Mouse (Mus musculus) forebrain, embryonic 11.5 days (tissue): Measurements from ENCODE around the gene Nlk. TPM values are rescaled to one million over a fixed set of nuclear protein-coding genes. Genes with fewer than 3 reads are reported as not detected.
"Not testable (repeated sequence)": the region's sequence is repeated elsewhere in the genome, so short reads cannot be mapped to it uniquely, and the experiment has no call there.

Experiments
- ATAC-seq: fragments of 200-750 bp; cut with Nextera tagmentation; replicated peaks from 2 replicates; pipeline ENCODE4 v1.8.0; 2017; ENCODE audit warnings: moderate TSS enrichment; ENCODE audit not compliant: low FRiP score
- DNase-seq: peaks from one replicate; pipeline ENCODE4 v3.0.0-alpha.2; 2017; ENCODE audit warnings: low spot score
- H3K27ac ChIP-seq: fragments of 300-500 bp; sonication (generic); 2 replicates; pipeline ENCODE4 v1.5.1; 2014; ENCODE audit warnings: low read depth, low read length
- H3K27me3 ChIP-seq: fragments of 300-500 bp; sonication (generic); 2 replicates; pipeline ENCODE4 v1.6.1; 2014; ENCODE audit warnings: mild to moderate bottlenecking, low read length, mixed read lengths; ENCODE audit not compliant: control insufficient read depth, insufficient read depth
- H3K36me3 ChIP-seq: fragments of 300-500 bp; sonication (generic); 2 replicates; pipeline ENCODE4 v1.6.1; 2014; ENCODE audit warnings: mild to moderate bottlenecking, low read length, moderate library complexity, mixed read lengths; ENCODE audit not compliant: control insufficient read depth, insufficient read depth
- H3K4me1 ChIP-seq: fragments of 300-500 bp; sonication (generic); replicated peaks from 2 replicates; pipeline ENCODE4 v1.6.1; 2014; ENCODE audit warnings: low read length, mixed read lengths; ENCODE audit not compliant: control insufficient read depth, insufficient read depth
- H3K4me2 ChIP-seq: fragments of 300-500 bp; sonication (generic); 2 replicates; pipeline ENCODE4 v1.6.1; 2014; ENCODE audit warnings: low read depth, mild to moderate bottlenecking, low read length, moderate library complexity, mixed read lengths; ENCODE audit not compliant: severe bottlenecking
- H3K4me3 ChIP-seq: fragments of 300-500 bp; sonication (generic); 2 replicates; pipeline ENCODE4 v1.5.1; 2014; ENCODE audit warnings: low read depth, low read length
- H3K9ac ChIP-seq: fragments of 300-500 bp; sonication (generic); 2 replicates; pipeline ENCODE4 v1.6.1; 2014; ENCODE audit warnings: low read length
- H3K9me3 ChIP-seq: fragments of 300-500 bp; sonication (generic); 2 replicates; pipeline ENCODE4 v1.6.1; 2016; ENCODE audit warnings: low read length, mixed read lengths; ENCODE audit not compliant: control insufficient read depth
- WGBS: fragments of 180-500 bp; shearing (Covaris S2); extraction: QIAGEN DNeasy Blood & Tissue Kit; methylation state at CpG from one replicate; pipeline ENCODE4 v1.1.7; 2014; 5-methylcytosine and 5-hydroxymethylcytosine counted together
- polyA plus RNA-seq: library from polyadenylated mRNA; unstranded; fragments of >200 nt; fragmentation: Nextera tagmentation; extraction: Ambion mirVana; gene quantifications from 2 replicates; pipeline ENCODE4 v1.2.1, GENCODE M21; 2014

Nlk gene
- polyA plus RNA-seq, 1 experiment from 2014 or later: 33.6 TPM

DNA sequence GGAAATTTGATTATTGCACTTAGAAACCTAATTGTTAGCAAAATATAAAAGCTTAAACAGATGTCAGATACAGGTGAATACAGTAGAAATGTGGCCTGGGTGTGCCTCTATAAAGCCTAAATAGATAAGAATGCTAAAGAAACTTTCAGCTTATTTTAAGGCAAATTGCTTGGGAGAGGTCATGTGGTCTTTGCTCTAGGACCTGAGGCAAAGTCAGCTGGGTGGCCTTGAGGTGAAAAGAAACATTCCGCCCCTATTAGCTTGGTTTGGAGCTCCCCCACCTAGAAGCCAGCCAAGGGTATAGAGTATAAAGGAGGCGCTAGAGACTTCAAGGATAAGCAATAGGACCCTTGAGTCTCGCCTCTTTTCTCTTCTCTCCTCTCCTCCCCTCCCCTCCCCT, 28.5 kb downstream of the Nlk start:
- ATAC-seq: no peak
- Histone ChIP-seq H3K4me1 (no peaks in the 10 kb centered on the region), H3K4me2 (no peak overlapping the region), H3K36me3 (no peaks in the 10 kb centered on the region), H3K4me3 (no peak overlapping the region), H3K9ac (no peak overlapping the region), H3K27me3 (no peaks in the 10 kb centered on the region), H3K27ac (no peak overlapping the region), H3K9me3 (no peaks in the 10 kb centered on the region)
- no peak for DNase-seq
- 24% methylated on average over 3 of the region's 3 CpGs for WGBS

DNA sequence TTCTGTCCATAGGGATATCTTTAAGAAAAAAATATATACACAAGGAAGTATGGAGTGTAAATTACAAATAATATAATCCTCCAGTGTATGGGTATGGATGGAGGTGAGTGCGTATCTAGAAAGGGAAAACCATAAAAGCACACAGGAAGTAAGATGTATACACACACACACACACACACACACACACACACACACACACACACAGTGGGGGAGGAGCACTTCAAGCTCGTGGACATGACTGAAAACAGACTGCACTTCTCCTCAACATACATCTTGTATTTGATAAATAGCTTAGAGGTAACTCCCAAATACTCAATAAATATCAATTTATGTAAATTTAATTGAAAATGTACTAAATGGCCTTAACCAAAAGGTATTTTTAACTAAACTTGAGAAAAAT, 32.3 kb downstream of the Nlk start:
- H3K27me3 ChIP-seq: no peaks in the 10 kb centered on the region
- no peak overlapping the region for H3K27ac ChIP-seq
- WGBS: 75% methylated on average over 2 of the region's 2 CpGs
- H3K4me1 ChIP-seq: no peaks in the 10 kb centered on the region
- H3K4me2 ChIP-seq: no peak overlapping the region
- no peak overlapping the region for H3K9ac ChIP-seq
- no peaks in the 10 kb centered on the region for H3K9me3 ChIP-seq
- no peaks in the 10 kb centered on the region for H3K36me3 ChIP-seq
- no peak for ATAC-seq
- no peak overlapping the region for H3K4me3 ChIP-seq
- DNase-seq: no peak

DNA sequence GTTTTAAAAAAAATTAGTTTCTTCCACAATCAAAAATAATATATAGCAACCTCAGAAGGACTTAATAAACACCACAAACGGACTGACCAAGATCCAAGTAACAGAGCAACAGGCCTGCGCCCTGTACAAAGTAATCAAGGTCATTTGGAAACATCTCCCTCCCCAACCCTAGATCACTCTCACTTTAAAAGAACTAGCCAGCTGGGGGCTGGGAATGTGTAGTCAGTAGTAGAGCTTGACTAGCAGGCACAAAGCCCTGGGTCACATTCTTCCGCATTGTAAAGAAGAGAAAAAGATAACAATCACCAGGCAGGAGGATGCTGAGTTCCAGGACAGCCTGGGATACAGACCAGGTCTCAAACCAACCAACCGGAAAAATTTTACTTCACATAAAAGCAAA, 33.3 kb downstream of the Nlk start:
- H3K36me3 ChIP-seq: no peaks in the 10 kb centered on the region
- no peak for DNase-seq
- no peak overlapping the region for H3K4me2 ChIP-seq
- 70% methylated on average over 4 of the region's 4 CpGs for WGBS
- H3K4me1 ChIP-seq: no peaks in the 10 kb centered on the region
- H3K9ac ChIP-seq: no peak overlapping the region
- H3K27ac ChIP-seq: no peak overlapping the region
- ATAC-seq: no peak
- no peaks in the 10 kb centered on the region for H3K9me3 ChIP-seq
- no peaks in the 10 kb centered on the region for H3K27me3 ChIP-seq
- H3K4me3 ChIP-seq: no peak overlapping the region

DNA sequence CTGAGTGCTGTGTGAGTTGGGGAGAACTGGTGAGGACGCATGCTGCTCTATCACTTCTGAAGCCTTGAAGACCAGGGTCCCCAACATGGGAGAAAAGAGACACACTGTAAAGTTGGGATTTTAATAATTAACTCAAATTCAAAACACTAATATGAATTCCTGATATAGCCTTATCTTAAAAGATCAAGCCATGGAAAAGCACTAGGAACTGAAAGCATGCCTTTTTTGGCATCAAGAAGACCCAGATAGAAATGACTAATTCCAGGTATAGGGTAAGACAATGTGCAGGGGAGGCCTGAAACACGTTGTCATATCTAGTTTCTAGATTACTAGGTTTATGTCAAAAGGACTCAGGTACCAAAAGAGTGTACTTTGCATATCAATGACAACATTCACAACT, 48.0 kb downstream of the Nlk start:
- 91% methylated on average over 2 of the region's 2 CpGs for WGBS
- Histone ChIP-seq H3K9ac (no peak overlapping the region), H3K4me3 (no peak overlapping the region), H3K4me1 (no peaks in the 10 kb centered on the region), H3K9me3 (no peaks in the 10 kb centered on the region), H3K27me3 (no peaks in the 10 kb centered on the region), H3K4me2 (no peak overlapping the region), H3K36me3 (no peaks in the 10 kb centered on the region), H3K27ac (no peak overlapping the region)
- ATAC-seq (no peak), DNase-seq (no peak)

DNA sequence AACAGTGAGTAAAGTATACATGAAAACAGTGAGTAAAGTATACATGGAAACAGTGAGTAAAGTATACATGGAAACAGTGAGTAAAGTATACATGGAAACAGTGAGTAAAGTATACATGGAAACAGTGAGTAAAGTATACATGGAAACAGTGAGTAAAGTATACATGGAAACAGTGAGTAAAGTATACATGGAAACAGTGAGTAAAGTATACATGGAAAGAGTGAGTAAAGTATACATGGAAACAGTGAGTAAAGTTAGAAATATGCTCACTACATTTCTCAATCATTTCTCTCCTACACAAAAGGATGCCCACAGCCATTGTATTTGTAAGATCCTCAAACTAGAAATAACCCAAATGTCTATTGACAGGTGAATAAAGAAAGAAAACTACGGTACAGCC, 48.8 kb downstream of the Nlk start:
- H3K27me3 ChIP-seq, H3K4me3 ChIP-seq, H3K9me3 ChIP-seq, ATAC-seq, DNase-seq, H3K36me3 ChIP-seq, H3K4me1 ChIP-seq, H3K27ac ChIP-seq, H3K9ac ChIP-seq, H3K4me2 ChIP-seq: not testable (repeated sequence)
- WGBS: 95% methylated on average over 1 of the region's 1 CpGs

DNA sequence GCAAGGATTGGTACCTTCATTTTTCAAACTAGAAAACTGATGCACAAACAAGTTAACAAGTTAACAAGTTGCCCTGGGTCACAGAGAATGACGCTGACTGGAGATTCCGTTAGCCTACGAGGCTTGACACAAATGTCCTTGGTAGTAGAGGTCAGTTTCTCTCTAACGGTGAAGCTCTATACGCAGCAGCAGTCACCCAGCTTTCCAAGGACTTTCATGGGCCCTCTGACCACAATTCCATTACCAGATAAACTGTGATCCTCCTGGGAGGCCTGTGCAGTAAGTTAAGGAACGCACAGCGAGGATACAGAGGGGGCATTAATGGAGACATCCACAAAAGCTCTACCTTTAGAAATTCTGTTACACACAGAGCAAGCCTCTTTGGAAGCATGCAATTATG, 53.4 kb downstream of the Nlk start:
- Histone ChIP-seq H3K9ac (no peak overlapping the region), H3K27ac (no peak overlapping the region), H3K9me3 (no peaks in the 10 kb centered on the region), H3K4me1 (no peaks in the 10 kb centered on the region), H3K36me3 (no peaks in the 10 kb centered on the region), H3K27me3 (no peaks in the 10 kb centered on the region), H3K4me2 (no peak overlapping the region), H3K4me3 (no peak overlapping the region)
- WGBS: 95% methylated on average over 7 of the region's 7 CpGs
- DNase-seq: no peak
- ATAC-seq: no peak

DNA sequence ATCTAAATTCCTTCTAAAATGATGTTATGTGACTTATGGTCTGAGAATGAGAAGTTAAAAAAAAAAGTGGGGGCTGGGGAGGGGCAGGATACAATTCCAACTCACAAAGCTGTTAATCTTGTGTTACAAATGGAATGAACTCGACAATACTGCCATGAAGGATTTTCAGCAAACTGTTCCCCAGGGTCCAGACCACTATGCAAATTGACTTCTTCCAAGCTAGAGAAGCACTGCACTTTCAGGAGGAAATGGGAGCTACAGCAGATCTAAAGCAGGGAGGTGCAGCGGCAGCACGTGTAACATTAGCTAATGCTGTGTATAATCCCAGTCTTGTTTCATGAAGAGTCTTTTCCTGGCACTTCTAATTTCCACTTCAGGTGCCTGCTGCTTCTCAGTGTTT, 55.0 kb downstream of the Nlk start:
- H3K36me3 ChIP-seq: peaks cover 2% of the 10 kb centered on the region; the same call in 1 of the 2 replicates
- H3K27ac ChIP-seq: no peak overlapping the region
- WGBS: 84% methylated on average over 3 of the region's 3 CpGs
- H3K4me2 ChIP-seq: no peak overlapping the region
- H3K27me3 ChIP-seq: no peaks in the 10 kb centered on the region
- DNase-seq: no peak
- no peak overlapping the region for H3K9ac ChIP-seq
- no peak overlapping the region for H3K4me3 ChIP-seq
- ATAC-seq: no peak
- H3K9me3 ChIP-seq: peaks cover 2% of the 10 kb centered on the region; the same call in 1 of the 2 replicates
- H3K4me1 ChIP-seq: no peaks in the 10 kb centered on the region

DNA sequence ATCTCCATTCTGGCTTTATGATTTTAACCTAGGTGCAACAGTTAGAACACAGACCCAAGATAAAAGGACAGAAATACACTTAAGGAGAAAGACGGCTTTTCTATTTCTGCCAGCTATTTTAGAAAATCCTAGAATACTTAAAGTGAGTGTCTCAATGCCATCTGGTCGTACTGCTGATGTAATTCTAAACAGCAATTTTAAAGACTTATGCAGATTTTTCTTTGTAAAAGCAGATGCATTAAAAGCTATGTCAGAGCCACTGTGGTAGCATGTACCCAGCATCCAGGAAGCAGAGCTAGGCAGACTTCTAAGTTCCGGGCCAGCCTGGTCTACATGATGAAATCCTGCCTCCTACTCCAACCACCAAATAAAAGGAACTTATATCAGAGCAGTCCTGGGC, 56.1 kb downstream of the Nlk start:
- H3K9me3 ChIP-seq: peaks cover 5% of the 10 kb centered on the region
- no peak for ATAC-seq
- no peak overlapping the region for H3K27ac ChIP-seq
- no peaks in the 10 kb centered on the region for H3K4me1 ChIP-seq
- no peak overlapping the region for H3K9ac ChIP-seq
- H3K4me3 ChIP-seq: no peak overlapping the region
- no peak for DNase-seq
- H3K36me3 ChIP-seq: peaks cover 5% of the 10 kb centered on the region; the same call in 1 of the 2 replicates
- no peak overlapping the region for H3K4me2 ChIP-seq
- no peaks in the 10 kb centered on the region for H3K27me3 ChIP-seq
- WGBS: 91% methylated on average over 3 of the region's 3 CpGs

DNA sequence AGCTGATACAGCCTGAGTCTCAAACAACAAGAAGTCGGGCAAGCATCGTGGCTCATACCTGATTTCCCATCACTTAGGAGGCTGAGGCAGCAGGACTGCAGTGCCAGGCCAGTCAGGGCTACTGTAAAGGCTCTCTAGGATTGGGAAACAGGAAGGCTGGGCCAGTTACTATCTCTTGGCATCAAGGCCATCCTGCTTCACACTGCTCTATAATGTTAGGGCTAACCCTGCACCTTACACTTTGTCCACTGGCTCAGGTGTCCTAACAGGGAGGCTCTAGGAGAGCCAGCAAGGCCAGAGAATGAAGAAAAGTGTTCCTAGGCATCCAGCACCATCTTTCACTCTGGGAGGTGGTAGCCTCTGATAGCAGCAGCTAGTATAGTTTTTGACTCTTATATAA, 64.4 kb downstream of the Nlk start:
- H3K4me2 ChIP-seq: no peak overlapping the region
- no peak for ATAC-seq
- no peak for DNase-seq
- peaks cover 5% of the 10 kb centered on the region for H3K9me3 ChIP-seq
- 83% methylated on average over 2 of the region's 2 CpGs for WGBS
- H3K4me1 ChIP-seq: no peaks in the 10 kb centered on the region
- peaks cover 5% of the 10 kb centered on the region; the same call in 1 of the 2 replicates for H3K36me3 ChIP-seq
- no peak overlapping the region for H3K9ac ChIP-seq
- no peak overlapping the region for H3K27ac ChIP-seq
- no peak overlapping the region for H3K4me3 ChIP-seq
- H3K27me3 ChIP-seq: no peaks in the 10 kb centered on the region
